Mouse (Mus musculus) cortical plate, adult 2 months (tissue): ENCODE data around the gene Kcnn1. TPM values are rescaled to one million over a fixed set of nuclear protein-coding genes. Genes with fewer than 3 reads are reported as not detected.

Experiments used
- H3K27ac ChIP-seq: fragments of 200-500 bp; 2 replicates; pipeline ENCODE4 v1.5.1; 2012; ENCODE audit warnings: low read length, control low read depth, inconsistent platforms; ENCODE audit not compliant: insufficient read depth
- H3K4me1 ChIP-seq: fragments of 200-500 bp; 2 replicates; pipeline ENCODE4 v1.6.1; 2011; ENCODE audit warnings: low read length; ENCODE audit not compliant: control insufficient read depth, insufficient read depth
- H3K4me3 ChIP-seq: fragments of 200-500 bp; 2 replicates; pipeline ENCODE4 v1.5.1; 2011; ENCODE audit warnings: mild to moderate bottlenecking, low read length, control low read depth; ENCODE audit not compliant: insufficient read depth
- CTCF ChIP-seq: fragments of 200-500 bp; IDR thresholded peaks from 2 replicates; pipeline ENCODE4 v1.5.1; 2011; ENCODE audit warnings: mild to moderate bottlenecking, control low read depth, low read length; ENCODE audit not compliant: insufficient read depth; ENCODE audit errors: extremely low read depth
- POLR2A ChIP-seq: fragments of 200-500 bp; IDR thresholded peaks from 2 replicates; pipeline ENCODE4 v1.6.1; 2011; ENCODE audit warnings: mild to moderate bottlenecking, low read length, control low read depth; ENCODE audit not compliant: insufficient read depth; ENCODE audit errors: extremely low read depth
- polyA plus RNA-seq: library from polyadenylated mRNA; depleted of rRNA; stranded (reverse); fragments of >200 nt; gene quantifications from 2 replicates; pipeline ENCODE4 v1.2.3, GENCODE M21; 2012

Gene Kcnn1
- polyA plus RNA-seq, 1 experiment = 30.2 TPM

DNA sequence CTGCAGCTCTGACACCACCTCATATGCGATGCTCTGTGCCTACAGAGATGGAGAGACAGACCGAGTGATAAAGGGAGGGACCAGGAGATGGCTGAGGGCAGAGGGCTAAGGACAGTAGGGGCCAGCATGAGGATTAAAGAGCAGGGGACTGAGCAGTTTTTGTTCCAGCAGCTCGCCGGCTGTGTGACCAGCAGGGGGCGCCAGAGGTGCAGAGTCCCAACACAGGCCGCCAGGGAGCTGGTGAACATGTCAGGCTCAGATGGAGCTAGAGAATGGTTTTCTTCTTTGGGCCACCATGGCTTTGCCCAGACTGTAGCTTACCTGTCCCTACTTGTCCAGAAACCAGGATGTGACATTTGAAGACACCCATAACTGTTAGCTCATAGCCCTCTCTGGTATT is 18.5 kb downstream of the Kcnn1 start:
- H3K27ac ChIP-seq = no peak overlapping the region
- H3K4me1 ChIP-seq = no peaks in the 10 kb centered on the region
- no peak overlapping the region for H3K4me3 ChIP-seq
- no peak for TF ChIP-seq POLR2A
- peak; percentile 78 for TF ChIP-seq CTCF

DNA sequence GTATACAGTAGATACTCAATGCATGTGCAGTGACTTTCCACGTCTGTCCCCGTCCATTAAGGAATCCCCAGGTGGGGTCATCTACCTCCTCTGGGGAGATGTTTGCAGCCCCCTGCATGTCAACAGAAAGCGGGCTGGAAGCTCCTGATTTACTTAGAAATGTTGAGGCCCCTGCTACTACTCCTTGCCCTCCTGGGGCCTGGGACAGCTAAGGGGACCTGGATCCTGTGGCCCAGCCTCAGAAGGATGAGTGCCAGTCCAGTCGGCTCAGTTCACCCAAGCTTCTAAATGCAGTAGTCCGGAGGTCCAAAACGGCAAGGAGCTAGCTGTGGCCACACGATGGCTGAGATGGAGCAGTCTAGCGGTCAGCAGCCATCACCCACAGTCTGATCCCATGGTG is 19.1 kb downstream of the Kcnn1 start:
- no peak overlapping the region for H3K27ac ChIP-seq
- no peaks in the 10 kb centered on the region for H3K4me1 ChIP-seq
- no peak overlapping the region for H3K4me3 ChIP-seq
- no peak for TF ChIP-seq CTCF
- no peak for TF ChIP-seq POLR2A

DNA sequence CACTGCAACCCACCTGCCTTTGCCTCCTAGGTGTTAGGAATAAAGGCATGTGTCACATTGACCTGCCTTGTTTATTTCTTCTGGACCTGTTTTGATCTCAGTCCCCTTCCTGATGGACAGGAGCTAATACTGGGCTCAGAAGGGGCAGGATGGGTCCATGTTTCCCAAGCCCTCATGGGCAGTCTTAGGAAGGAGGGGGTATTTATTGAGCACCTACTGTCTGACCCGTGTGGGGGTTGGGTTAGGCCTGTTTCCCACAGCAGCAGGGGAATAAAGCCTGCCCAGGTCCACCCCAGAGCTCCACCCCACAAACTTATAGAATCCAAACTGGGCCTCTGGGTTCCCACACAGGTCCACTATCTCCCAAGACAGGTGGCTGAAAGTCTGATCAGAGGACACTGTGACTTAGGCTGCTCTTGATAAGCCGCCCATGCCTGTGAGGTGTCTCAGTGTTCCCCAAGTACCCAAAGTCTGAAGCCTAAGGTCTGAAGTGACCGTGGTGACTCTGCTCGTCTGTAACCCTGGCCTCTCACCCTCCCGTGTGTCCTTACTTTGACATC is 19.8 kb downstream of the Kcnn1 start:
- TF ChIP-seq POLR2A = no peak
- TF ChIP-seq CTCF = no peak
- Histone ChIP-seq H3K4me3 (no peak overlapping the region), H3K4me1 (peaks cover 2% of the 10 kb centered on the region; the same call in 1 of the 2 replicates), H3K27ac (no peak overlapping the region)

DNA sequence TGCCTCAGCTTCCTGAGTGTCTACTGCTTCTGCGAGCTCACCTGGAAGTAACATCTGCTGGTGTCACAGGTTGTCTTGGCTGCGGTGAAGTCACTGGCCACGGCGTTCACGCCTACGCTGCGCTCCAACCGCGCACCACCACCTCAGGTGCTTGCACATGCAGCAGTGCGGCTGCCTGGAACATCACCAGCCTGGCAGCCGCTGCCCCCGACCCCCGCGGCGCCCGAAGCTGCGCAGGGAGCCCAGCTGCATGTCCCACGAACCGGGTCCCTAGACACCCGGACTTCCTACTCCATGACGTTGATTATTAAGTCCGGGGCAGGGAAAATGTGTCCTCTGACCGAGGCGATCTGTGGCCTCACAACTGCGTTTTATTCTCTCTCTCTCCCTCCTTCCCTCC is 20.6 kb downstream of the Kcnn1 start:
- no peak overlapping the region for H3K4me3 ChIP-seq
- no peak overlapping the region for H3K27ac ChIP-seq
- peaks cover 2% of the 10 kb centered on the region; the same call in 1 of the 2 replicates for H3K4me1 ChIP-seq
- TF ChIP-seq POLR2A (no peak), CTCF (no peak)

DNA sequence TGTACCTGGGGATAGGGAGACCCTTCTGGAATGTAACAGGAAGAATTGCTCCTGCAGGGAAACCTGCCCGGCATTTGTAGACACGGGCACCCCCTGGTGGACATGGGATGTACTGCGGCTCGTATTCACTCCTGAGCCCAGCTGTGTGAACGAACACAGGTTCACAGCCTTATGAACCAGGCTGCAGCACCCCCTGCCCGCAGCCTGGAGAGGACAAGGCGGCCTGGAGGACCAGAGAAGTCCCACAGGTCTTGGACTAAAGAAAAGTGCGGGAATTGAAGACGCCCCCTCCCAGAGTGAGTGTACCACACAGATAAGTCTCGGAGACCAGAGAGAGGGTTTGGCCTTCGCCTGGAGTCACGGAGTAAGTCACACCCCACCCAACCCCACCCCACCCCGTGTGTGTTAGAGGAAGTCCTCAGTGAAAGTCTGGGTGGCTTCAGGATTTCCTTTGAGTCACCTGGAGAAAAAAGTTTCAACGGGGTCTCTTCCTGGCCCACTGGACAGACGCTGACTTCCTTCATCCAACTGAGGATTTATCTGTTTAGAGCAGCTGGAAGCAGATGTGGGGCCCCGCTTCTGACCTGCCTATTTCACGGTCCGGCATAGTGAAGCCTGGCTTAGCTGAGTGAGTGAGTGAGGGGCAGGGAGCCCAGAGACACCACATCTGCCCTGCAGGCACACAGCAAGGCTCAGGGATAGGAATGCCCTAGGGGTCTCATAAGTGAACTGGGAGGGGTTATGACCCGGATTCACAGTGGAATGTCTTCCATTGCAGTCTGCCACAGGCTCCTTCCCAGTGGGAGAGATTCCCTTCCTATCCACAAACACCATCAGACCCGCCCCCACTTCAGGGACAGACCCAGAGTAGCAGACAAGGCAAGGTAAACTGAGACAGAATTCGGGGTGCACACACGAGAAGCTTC is 21.6 kb downstream of the Kcnn1 start:
- no peak overlapping the region for H3K4me3 ChIP-seq
- H3K27ac ChIP-seq = no peak overlapping the region
- H3K4me1 ChIP-seq = peaks cover 2% of the 10 kb centered on the region; the same call in 1 of the 2 replicates
- peak; percentile 93 for TF ChIP-seq CTCF
- TF ChIP-seq POLR2A = no peak

DNA sequence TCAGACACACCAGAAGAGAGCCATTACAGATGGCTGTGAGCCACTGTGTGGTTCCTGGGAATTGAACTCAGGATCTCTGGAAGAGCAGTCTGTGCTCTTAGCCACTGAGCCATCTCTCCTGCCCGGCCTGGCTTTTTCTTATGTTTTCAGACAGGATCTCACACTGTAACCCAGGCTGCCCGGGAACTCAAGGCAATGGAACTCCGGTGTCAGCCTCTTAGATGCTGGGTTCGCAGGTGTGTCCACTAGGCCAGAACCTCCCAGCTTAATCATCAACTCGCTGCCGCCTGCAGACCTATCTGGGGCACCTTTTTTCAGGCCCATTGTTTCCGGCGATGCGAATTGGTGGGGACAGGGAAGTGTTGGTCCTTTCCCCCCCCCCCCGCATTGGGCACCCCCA is 22.5 kb downstream of the Kcnn1 start:
- Histone ChIP-seq H3K27ac (no peak overlapping the region), H3K4me3 (no peak overlapping the region), H3K4me1 (peaks cover 2% of the 10 kb centered on the region; the same call in 1 of the 2 replicates)
- TF ChIP-seq POLR2A (no peak), CTCF (no peak)

DNA sequence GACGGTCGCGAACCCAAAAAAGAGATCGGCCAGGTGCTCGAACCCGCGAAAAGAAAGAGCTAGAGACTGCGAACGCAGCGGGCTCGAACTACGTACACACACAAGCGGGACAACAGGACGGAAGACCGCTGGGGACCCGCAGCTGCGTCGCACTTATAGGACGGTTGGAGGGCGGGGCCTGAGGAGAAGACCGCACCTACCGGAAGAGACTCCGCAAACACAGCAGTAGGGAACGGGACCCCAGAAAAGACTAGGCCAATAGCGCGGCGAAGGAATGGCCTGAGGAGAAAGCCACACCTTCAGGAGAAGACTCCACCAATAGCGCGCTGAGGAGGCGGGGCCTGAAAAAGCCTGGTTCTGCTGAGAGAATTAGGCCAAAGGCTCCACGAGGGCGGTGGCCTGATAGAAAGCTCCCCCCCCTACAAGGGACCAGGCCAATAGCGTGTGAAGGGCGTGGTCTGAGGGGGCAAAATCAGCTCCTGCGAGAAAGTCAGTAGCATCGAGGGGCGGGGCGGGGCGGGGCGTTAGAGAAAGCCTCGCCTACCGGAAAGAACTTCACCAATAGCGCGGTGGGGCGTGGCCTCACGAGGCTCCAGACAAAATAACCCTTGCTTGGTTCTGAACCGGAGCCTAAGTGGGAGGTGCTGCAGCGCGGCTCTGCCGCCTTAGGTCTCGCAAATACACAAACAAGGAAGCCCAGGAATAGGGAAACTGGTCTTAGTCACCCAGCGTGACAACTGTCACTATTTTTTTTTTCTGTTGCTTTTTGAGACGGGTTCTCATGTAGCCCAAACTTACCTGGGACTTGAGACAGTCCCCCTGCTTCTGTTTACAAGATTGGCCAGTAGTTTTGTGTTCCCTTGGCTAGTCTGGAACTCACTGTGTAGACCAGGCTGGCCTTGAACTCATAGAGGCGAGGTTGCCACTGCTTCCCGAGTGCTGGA is 23.4 kb downstream of the Kcnn1 start, which contains the start of gene Arrdc2:
Gene Arrdc2 (minus strand): TSS at position 313 of the 944 bp plus-strand sequence.
- peak within 1 kb of the TSS; percentile 93 for H3K27ac ChIP-seq
- TF ChIP-seq CTCF (no peak), POLR2A (peak; percentile 99)
- peaks cover 2% of the 10 kb centered on the region; the same call in 1 of the 2 replicates for H3K4me1 ChIP-seq
- peak within 1 kb of the TSS; percentile 70 for H3K4me3 ChIP-seq

DNA sequence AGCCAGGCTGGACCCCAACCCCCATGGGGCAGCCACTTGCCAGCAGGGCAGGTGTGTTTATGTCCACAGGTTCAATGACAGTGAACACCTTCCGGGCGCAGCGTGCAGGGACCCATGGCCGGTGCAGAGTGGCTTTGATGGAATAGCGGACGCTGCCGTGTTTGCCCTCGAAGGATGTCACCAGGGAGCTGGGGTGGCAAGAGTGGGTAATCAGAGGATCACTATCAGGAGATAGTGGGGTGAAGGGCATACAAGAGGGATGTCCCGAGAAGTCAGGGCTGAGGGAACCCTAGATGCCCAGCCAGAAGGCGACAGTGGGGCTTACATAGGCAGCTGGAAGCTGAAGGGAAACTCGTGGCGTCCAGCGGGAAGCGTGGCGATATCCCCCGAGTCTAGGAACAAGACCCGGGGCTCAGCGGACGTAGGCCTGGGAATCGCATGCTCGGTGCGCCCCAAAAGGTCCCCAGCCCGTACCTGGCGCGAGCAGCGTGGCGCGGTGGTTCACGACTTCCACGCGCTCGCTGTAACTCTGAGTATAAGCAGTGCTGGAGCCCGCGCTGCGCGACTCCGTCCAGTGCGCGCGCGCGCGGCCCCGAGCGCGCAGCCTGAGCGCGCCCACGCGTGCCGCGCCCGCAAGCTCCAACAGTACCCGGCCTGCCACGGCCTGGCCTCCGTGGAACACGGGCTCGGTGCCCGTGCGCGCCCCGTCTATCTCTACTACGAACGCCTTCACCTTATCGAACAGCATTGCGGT is 24.2 kb downstream of the Kcnn1 start:
- peak overlapping the region; percentile 70 for H3K4me3 ChIP-seq
- no peak for TF ChIP-seq POLR2A
- no peak for TF ChIP-seq CTCF
- H3K27ac ChIP-seq = peak overlapping the region; percentile 93
- peaks cover 2% of the 10 kb centered on the region; the same call in 1 of the 2 replicates for H3K4me1 ChIP-seq
